Mouse (Mus musculus): Measurements from ENCODE around the gene Gm9821. TPM values are rescaled to one million over a fixed set of nuclear protein-coding genes. Genes with fewer than 3 reads are reported as not detected.
A peak's percentile ranks its signal among the peaks of the same experiment; 100 is the strongest.

The Gm9821 gene
- polyA plus RNA-seq, 2 experiments from 2014 or later, result 0.82 to 0.86 TPM

GRCm38 (mm10) chr2:91949411-91950274 lies 4.1 kb downstream of the Gm9821 start:
- no peak for ATAC-seq

GRCm38 (mm10) chr2:91950275-91951085 lies 5.0 kb downstream of the Gm9821 start:
- ATAC-seq, result peak; percentile 83

- ATAC-seq, result no peak
Measured at GRCm38 (mm10) chr2:91953825-91954224, 8.3 kb downstream of the Gm9821 start.

- no peak for ATAC-seq
Measured at GRCm38 (mm10) chr2:91955121-91955591, 9.7 kb downstream of the Gm9821 start.

- ATAC-seq, result no peak
Measured at GRCm38 (mm10) chr2:91955875-91956274, 10.4 kb downstream of the Gm9821 start.

GRCm38 (mm10) chr2:91957096-91957495 lies 11.6 kb downstream of the Gm9821 start:
- ATAC-seq, result peak; percentile 78

GRCm38 (mm10) chr2:91958049-91958448 lies 12.5 kb downstream of the Gm9821 start:
- no peak for ATAC-seq

GRCm38 (mm10) chr2:91958701-91959457 lies 13.4 kb downstream of the Gm9821 start:
- ATAC-seq, result no peak

GRCm38 (mm10) chr2:91959544-91960410 lies 14.3 kb downstream of the Gm9821 start:
- ATAC-seq, result no peak

- ATAC-seq, result no peak
Measured at GRCm38 (mm10) chr2:91960459-91960858, 15.0 kb downstream of the Gm9821 start.

GRCm38 (mm10) chr2:91961901-91962761 lies 16.6 kb downstream of the Gm9821 start:
- ATAC-seq, result peak; percentile 44

- no peak for ATAC-seq
Measured at GRCm38 (mm10) chr2:91962864-91963401, 17.4 kb downstream of the Gm9821 start.

GRCm38 (mm10) chr2:91963443-91963932 lies 18.0 kb downstream of the Gm9821 start:
- peak; percentile 76 for ATAC-seq

GRCm38 (mm10) chr2:91964610-91965204 lies 19.2 kb downstream of the Gm9821 start:
- no peak for ATAC-seq

GRCm38 (mm10) chr2:91965417-91965816 lies 19.9 kb downstream of the Gm9821 start:
- no peak for ATAC-seq

- ATAC-seq, result no peak
Measured at GRCm38 (mm10) chr2:91966367-91966766, 20.9 kb downstream of the Gm9821 start.

GRCm38 (mm10) chr2:91967962-91968361 lies 22.5 kb downstream of the Gm9821 start:
- ATAC-seq, result no peak

- ATAC-seq, result peak; percentile 2
Measured at GRCm38 (mm10) chr2:91971231-91972097, 26.0 kb downstream of the Gm9821 start.

GRCm38 (mm10) chr2:91972121-91972566 lies 26.6 kb downstream of the Gm9821 start:
- peak; percentile 68 for ATAC-seq

Measured in CD4-positive, CD25-positive, alpha-beta regulatory T cell, adult 4 months (primary cell).